ENCODE assay signal across 8 mouse cellular contexts in genomic region chr1:34121157-34122015, GRCm38 (mm10).
A peak's percentile ranks its signal among the peaks of the same experiment; 100 is the strongest.
DNase-seq lines count a peak whose midpoint lies in the region; ATAC-seq and TF ChIP-seq lines count a peak whose summit lies in the region.

No protein-coding gene starts in this region.

- 89% methylated on average over 29 of the region's 29 CpGs for WGBS in hindbrain, embryonic 10.5 days
- 81% methylated on average over 29 of the region's 29 CpGs for WGBS in hindbrain, embryonic 12.5 days
- 43% methylated on average over 29 of the region's 29 CpGs for WGBS in hindbrain, postnatal 0 days
- 48% methylated on average over 29 of the region's 29 CpGs for WGBS in limb, embryonic 14.5 days

- no peaks in the 10 kb centered on the region for H3K27me3 ChIP-seq in hindbrain, embryonic 10.5 days (ENCODE audit: insufficient read depth, poor library complexity, severe bottlenecking)
- H3K27me3 ChIP-seq in hindbrain, embryonic 12.5 days = no peaks in the 10 kb centered on the region
- no peaks in the 10 kb centered on the region for H3K27me3 ChIP-seq in hindbrain, postnatal 0 days (ENCODE audit: insufficient read depth, low read length)
- H3K27me3 ChIP-seq in limb, embryonic 14.5 days (ENCODE audit: control insufficient read depth, insufficient read depth, low read length) = no peaks in the 10 kb centered on the region

- H3K36me3 ChIP-seq in hindbrain, embryonic 10.5 days = peaks cover 3% of the 10 kb centered on the region
- no peaks in the 10 kb centered on the region for H3K36me3 ChIP-seq in hindbrain, embryonic 12.5 days
- H3K36me3 ChIP-seq in hindbrain, postnatal 0 days (ENCODE audit: insufficient read depth, low read length) = no peaks in the 10 kb centered on the region
- no peaks in the 10 kb centered on the region for H3K36me3 ChIP-seq in limb, embryonic 14.5 days (ENCODE audit: control insufficient read depth, insufficient read depth, low read length)

- no peak overlapping the region for H3K4me2 ChIP-seq in hindbrain, embryonic 12.5 days (replicated peaks)
- H3K4me2 ChIP-seq in hindbrain, postnatal 0 days (ENCODE audit: low read depth, low read length) = peak overlapping the region; percentile 48
- H3K4me2 ChIP-seq in limb, embryonic 14.5 days (replicated peaks; ENCODE audit: low read depth, low read length, severe bottlenecking) = peak overlapping the region; percentile 38

- peak overlapping the region; percentile 35; the same call in 1 of the 2 replicates for H3K27ac ChIP-seq in hindbrain, embryonic 10.5 days
- no peak overlapping the region; the same call in 1 of the 2 replicates for H3K27ac ChIP-seq in hindbrain, embryonic 12.5 days
- peak overlapping the region; percentile 4 for H3K27ac ChIP-seq in hindbrain, postnatal 0 days
- peak overlapping the region; percentile 49 for H3K27ac ChIP-seq in limb, embryonic 14.5 days (replicated peaks; ENCODE audit: low read depth, low read length)

- H3K4me3 ChIP-seq in hindbrain, embryonic 10.5 days = no peak overlapping the region
- no peak overlapping the region for H3K4me3 ChIP-seq in hindbrain, embryonic 12.5 days
- peak overlapping the region; percentile 24 for H3K4me3 ChIP-seq in hindbrain, postnatal 0 days (ENCODE audit: low read length)
- H3K4me3 ChIP-seq in limb, embryonic 14.5 days (replicated peaks; ENCODE audit: low read length) = peak overlapping the region; percentile 19

- TF ChIP-seq POLR2A in limb, embryonic 14.5 days (IDR thresholded peaks at IDR 0.05; ENCODE audit: borderline replicate concordance, extremely low read depth, insufficient read depth, insufficient read length) = no peak

- no peak overlapping the region for H3K9ac ChIP-seq in hindbrain, embryonic 12.5 days
- H3K9ac ChIP-seq in hindbrain, postnatal 0 days (replicated peaks; ENCODE audit: low read length) = 0 out of 2 replicates have a peak overlapping the region, but pooled peaks have one; percentile 25
- peak overlapping the region; percentile 38; the same call in 1 of the 2 replicates for H3K9ac ChIP-seq in limb, embryonic 14.5 days (ENCODE audit: low read depth, low read length, severe bottlenecking)

- TF ChIP-seq CTCF in hindbrain, postnatal 0 days (IDR thresholded peaks at IDR 0.05; ENCODE audit: low read depth) = no peak

- no peaks in the 10 kb centered on the region for H3K9me3 ChIP-seq in hindbrain, embryonic 10.5 days
- H3K9me3 ChIP-seq in hindbrain, embryonic 12.5 days (replicated peaks) = no peaks in the 10 kb centered on the region
- H3K9me3 ChIP-seq in hindbrain, postnatal 0 days (ENCODE audit: low read length) = no peaks in the 10 kb centered on the region
- no peaks in the 10 kb centered on the region for H3K9me3 ChIP-seq in limb, embryonic 14.5 days (ENCODE audit: control insufficient read depth, low read length)

- H3K4me1 ChIP-seq in hindbrain, embryonic 10.5 days (replicated peaks) = no peaks in the 10 kb centered on the region; the same call in 1 of the 2 replicates
- H3K4me1 ChIP-seq in hindbrain, embryonic 12.5 days = no peaks in the 10 kb centered on the region
- 0 out of 2 replicates have a peak, but pooled peaks cover 3% of the 10 kb centered on the region for H3K4me1 ChIP-seq in hindbrain, postnatal 0 days (ENCODE audit: insufficient read depth, low read length)
- H3K4me1 ChIP-seq in limb, embryonic 14.5 days (ENCODE audit: control insufficient read depth, insufficient read depth, low read length) = peaks cover 9% of the 10 kb centered on the region

- DNase-seq in hindbrain, embryonic 10.5 days (ENCODE audit: low spot score) = no peak
- DNase-seq in adrenal gland, postnatal 14 days = peak; percentile 88
- DNase-seq in gastrocnemius, adult 8-10 months (ENCODE audit: low spot score in 2 of 2) = peak; percentile 78 to 84
- DNase-seq in hindbrain, postnatal 0 days (ENCODE audit: low spot score) = peak; percentile 81
- peak; percentile 68 for DNase-seq in limb, embryonic 14.5 days (ENCODE audit: low spot score)
- peak; percentile 50 for DNase-seq in ovary, adult 18-20 months (ENCODE audit: low spot score)
- DNase-seq in retina, postnatal 1 day = no peak

- no peak for ATAC-seq in hindbrain, embryonic 12.5 days (ENCODE audit: low FRiP score)
- ATAC-seq in hindbrain, postnatal 0 days = peak; percentile 54
- peak; percentile 42 for ATAC-seq in limb, embryonic 14.5 days (ENCODE audit: low FRiP score, low read depth)

Comparison
In these comparisons a context has a peak if more than half of its experiments do, and no peak if none do; other contexts are left out.
1. DNase-seq: peak in adrenal gland, postnatal 14 days (single experiment), gastrocnemius, adult 8-10 months (2 of 2), hindbrain, postnatal 0 days (single experiment), limb, embryonic 14.5 days (single experiment) and ovary, adult 18-20 months (single experiment); none in hindbrain, embryonic 10.5 days (single experiment) and retina, postnatal 1 day (single experiment).
2. H3K4me3 ChIP-seq: peak in hindbrain, postnatal 0 days (single experiment) and limb, embryonic 14.5 days (single experiment); none in hindbrain, embryonic 10.5 days (single experiment) and hindbrain, embryonic 12.5 days (single experiment).